Mouse (Mus musculus) layer of hippocampus, postnatal 25 days (tissue): ENCODE data around the gene Lef1. TPM values are rescaled to one million over a fixed set of nuclear protein-coding genes. Genes with fewer than 3 reads are reported as not detected.

Source experiments
- DNase-seq, 2 experiments: peaks; one replicate each; pipeline ENCODE4 v3.0.0; 2022; ENCODE audit warnings: mixed read lengths in 2 of 2, low spot score in 1 of 2; ENCODE audit errors: extremely low spot score in 1 of 2
- total RNA-seq, 2 experiments: library from RNA; stranded (reverse); gene quantifications; 2 replicates each; pipeline ENCODE4 v1.2.3; 2021

Lef1 gene
- total RNA-seq, 2 experiments from 2014 or later, result 5.4 to 5.8 TPM

DNA sequence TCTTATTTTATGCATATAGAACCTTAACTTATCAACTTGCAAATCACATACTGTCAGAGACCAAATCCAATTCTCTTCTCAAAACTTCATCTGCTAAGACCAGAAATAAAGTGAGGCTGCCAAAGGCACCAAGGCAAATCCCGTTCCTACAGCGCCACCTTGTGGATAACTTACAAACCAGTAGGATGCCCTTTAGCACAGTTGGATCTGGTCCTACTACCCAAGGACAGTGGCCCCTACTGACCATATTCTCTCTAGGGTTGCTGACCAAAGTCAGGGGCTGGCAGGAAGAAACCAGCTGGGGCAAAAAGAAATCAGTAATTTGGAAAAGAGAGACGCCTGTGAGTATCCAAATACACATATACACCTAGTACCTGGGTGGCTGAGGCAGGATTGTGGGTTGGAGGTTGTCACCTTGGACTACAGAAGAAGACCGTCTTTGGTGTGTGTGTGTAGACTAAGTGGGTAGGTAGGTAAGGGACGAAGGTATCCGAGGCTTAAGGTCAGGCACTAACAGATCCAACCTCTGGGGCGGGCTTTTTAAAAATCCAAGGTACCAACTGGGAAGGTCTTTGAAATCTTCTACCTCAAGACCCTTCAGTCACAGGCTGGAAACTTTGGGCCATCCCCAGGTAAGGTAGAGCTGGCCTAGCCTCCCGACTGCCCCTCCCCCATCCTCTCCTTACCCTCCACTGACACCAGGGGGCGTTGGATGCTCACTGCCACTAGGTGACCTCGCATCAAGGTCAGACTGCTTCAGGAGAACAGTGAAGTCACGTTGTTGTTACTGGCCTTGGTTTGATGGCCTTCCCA, 135.7 kb downstream of the Lef1 start:
- peak; percentile 29 to 65 for DNase-seq

DNA sequence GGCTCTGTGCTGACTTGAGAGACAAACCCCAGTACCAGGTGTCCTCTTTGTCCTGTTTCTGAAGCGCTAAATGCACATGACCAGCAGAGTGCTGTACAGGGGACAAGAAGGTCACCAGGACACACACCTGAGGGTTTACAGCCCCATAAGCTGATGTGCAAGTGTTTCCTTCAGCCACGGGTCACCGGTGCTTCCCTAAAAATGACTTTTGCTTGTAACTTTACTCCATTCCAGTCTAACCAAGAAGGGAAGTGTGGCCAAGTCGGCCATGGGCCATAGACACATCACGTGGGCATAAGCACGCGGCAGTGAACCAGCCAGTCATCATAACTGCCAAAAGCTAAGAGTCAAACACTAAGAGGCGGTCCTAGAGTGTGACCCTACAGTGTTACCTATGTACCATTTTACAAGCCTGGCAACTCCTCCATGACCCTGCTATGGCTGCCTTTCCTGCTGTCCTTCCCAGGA, 136.3 kb downstream of the Lef1 start:
- no peak for DNase-seq

DNA sequence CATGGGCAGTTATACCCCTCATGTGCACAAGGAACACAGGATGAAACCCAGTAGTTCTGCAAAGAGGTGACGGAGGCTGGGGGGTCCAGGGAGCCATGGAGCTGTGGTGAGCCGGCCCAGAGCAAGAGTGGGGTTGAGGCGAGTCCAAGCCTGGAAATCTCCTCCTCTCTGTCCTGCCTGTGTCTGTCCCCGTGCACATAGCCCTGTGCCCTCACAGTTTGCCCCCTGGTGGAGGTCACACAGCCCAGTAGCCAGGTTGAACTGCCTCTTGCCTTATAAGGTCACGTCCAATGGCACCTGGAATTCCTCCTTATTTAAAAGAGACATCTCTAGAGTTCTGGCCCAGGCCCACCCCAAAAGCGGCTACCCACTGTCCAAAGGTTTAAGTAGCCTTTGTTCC, 137.2 kb downstream of the Lef1 start:
- DNase-seq, result no peak

DNA sequence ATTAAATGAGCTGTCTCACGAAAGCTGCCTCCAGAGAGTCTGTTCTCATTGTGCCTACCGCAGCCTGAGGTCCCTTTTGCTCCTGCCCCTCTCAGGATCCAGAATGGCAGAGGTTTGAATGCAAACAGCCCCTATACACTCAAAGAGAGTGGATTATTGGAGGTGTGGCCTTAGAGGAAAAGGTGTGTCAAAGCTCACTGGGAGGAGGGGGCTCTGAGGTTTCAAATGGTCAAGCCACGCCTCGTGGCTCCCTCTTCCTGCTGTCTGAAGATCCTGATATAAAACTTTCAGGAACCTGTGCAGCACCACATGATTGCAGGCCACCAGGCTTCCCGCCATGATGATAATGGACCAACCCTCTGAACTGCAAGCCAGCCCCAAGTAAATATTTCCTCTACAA, 137.6 kb downstream of the Lef1 start:
- no peak for DNase-seq

DNA sequence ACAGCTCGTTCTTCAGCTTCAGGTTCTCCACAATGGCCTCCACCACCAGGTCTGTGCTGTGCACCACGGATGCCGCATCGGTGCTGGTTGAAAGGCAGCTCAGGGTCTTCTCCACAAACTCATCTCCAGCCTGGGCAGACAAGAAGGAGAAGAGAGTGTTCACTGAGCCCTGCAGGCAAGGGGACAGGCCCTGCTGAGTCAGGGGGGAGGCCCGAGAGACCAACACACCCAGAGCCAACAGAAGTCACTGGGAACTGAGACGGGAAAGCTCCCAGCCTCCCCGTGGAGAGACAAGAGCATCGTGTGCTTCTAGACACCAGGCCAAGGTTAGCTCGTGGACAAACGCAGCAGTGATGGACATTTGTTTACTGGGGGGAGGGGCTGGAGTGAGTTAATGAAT, 138.2 kb downstream of the Lef1 start:
- DNase-seq, result no peak

DNA sequence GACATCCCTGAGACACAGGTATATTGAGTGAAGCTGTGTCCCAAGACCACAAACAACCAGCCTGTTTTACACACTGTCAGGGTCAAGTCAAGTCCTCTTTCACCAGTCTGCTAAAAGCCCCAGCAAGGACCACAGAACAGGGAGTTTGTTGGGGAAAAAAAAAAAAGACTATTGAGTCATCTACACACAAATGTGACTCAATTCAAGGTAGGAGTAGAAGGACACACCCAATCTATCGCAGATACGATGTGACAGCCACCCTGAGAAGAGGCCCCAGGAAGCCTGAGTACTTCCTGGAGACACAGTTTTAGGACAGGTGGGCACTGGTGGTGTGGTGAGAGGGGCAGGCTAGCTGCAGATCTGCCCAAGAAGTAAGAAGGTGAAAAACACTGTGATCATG, 140.0 kb downstream of the Lef1 start:
- no peak for DNase-seq

DNA sequence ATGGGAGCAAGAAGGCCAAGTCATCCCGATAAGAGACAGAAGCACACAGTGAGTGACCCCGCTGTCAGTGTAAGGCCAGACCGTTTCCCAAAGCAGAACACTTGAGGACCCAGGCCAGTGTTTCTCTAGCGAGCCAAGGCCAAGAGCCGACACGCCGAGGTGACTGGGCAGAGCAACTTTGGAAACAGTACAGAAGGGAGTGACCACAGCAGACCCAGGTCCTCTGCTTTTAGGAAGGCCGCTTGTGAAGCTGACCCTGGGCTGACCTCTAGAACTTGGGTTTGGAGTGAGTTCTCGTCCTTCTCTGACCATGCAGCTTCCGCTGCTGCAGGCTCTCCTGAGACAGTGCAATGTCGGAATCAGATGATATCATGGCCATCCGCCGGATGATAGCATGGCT, 140.7 kb downstream of the Lef1 start:
- no peak for DNase-seq

DNA sequence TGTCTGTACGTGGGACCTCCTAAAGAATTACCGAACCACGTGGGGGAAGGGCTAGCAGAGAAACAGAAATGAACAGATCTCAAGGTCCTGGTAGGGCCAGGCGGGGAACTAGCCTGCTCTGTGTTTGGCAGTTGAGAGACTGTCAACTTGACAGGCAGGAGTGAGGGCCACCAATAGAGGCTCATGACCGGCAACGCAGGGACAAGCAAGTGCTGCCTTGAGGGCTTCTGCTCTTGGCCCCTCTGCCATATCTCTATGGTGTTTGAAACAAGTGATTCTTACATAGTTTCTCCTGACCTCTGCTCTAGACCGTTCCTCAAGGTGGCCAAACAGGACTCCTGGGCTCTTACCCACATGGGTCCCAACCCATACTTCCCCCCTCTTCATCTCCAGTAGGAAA, 141.3 kb downstream of the Lef1 start:
- no peak for DNase-seq

DNA sequence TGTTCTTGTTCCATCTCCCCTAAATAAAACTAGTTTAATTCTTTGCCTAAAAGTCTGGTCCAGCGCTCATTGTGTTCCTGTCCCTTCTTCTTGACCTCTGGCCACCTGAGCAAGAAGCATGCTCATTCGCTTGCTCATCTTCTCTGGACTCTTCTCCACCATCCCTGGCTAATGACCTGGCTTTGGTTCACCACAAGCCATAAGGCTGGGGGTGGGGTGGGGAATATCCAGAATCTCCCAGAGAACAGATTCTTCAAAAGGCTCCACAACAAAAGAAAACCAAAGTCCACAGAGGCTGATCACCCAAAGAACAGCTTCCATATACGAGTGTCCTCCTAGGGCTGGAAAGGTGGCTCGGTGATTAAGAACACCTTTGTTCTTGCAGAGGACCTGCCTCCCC, 144.7 kb downstream of the Lef1 start:
- DNase-seq, result no peak

DNA sequence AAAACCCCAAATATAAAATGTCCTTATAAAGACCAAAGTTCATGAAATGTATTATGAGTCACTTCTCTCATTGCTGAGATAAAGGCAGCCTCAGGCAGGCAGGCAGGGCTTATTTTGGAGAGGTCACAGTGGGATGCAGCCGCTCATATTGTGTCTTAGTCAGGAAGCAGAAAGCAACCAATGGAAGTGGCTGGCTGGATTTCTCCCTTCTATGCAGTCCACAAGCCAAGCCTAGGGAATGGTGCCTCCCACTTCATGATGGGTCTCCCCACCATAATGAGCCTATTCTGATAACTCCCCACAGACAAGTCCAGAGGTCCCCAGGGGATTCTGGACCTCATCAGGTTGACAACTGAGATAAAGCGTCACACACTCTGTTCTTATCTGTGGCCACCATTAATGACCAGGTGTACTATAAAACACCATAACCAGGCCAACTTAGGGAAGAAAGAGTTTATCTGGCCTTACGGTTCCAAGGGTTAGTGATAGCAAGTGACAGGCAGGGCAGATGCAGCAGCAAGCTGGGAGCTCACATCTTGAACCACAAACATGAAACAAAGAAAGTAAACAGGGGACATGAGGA, 145.2 kb downstream of the Lef1 start:
- no peak for DNase-seq

DNA sequence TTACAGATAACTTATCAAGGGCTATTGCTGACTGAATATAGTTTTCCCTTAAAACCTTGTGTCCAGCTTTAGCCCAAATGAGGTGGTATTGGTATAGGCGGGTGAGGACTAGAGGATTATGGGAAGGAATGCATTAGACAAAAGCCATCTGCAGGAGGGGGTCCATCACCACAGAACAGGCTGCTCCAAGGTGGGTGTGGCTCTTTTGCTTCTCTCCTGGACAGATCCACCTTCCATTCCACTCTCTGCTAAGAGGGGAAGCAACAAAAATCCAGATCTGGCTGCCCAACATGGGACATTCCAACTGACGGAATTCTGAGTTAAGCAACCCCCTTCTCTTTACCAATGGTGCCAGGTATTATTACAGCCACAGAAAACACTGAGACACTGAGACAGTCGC, 148.7 kb downstream of the Lef1 start:
- DNase-seq, result no peak

DNA sequence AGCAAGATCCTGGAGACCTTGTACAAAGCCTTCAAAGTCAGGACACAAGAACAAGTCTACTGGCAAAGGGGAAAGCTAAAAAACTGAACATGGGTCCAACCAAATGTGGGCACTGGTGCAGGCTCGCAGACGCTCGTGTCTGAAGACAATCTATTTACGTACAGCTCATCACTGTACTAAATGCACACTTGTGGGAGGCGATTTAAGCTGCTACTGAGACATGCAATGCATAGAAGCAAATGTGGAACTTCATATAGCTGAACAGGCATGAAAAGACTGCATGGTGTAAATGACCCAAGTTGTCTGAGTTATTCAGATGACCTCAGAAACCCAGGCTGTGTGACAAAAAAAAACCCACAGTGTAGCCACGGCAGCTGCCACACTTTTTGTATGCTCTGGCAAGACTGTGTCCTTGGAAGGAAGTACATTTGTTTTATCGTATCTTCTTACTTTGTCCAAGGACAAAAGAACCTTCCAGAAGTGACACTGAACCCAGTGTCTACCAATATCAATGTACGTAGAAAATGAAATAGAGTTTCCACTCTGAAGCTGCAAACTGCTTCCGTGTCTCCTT, 149.2 kb downstream of the Lef1 start:
- no peak for DNase-seq

DNA sequence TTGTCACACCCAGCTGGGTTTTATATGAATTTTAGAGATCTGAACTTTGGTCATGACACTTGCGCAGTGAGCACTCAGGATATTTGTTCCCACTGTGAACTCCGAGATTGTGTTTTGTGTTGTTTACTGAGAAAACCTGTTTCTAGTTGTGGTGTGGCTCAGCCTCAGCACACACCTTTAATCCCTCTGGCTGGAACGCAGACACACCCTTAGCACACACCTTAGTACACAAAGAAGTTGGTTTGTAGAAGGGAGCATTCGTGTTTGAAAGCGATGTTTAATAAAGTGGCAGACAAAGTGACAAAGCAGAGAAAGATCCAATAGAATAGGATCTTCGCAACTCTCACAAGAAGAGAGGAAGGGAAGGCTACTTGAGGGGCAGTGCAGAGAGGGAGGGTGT, 150.1 kb downstream of the Lef1 start:
- no peak for DNase-seq

DNA sequence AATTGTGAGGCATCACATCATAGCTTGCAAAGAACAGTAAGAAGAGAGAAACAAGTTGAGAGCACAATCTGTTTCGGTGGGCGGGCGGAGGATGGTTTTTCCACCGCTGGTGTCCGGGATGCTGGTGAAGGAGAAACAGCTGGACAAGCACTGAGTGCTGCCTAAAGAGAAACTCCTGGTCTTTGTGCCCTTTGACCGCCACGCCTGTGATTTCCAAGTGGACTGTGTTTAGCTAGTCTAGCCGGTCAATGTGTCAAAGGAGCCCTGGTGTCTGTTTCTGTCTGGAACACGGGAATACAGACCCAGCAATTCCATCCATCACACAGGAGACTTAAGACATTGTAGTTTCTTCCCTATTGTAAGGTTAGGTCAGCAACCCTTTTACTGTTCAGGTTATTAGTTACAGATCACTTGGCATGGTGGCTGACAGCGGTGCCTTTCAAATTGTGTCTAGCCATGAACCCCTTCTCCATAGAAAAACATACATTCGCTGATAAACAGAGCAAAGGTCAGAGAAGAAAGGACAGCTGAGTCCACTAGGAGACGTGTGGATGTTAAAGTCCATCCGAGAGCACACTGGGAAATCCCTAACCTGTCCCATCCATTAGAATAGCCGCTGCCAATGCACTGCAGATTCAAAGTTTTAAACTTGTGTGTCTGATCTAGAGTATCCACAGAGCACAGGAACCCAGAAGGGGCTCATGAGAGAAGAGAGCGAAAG, 153.7 kb downstream of the Lef1 start:
- DNase-seq, result no peak

DNA sequence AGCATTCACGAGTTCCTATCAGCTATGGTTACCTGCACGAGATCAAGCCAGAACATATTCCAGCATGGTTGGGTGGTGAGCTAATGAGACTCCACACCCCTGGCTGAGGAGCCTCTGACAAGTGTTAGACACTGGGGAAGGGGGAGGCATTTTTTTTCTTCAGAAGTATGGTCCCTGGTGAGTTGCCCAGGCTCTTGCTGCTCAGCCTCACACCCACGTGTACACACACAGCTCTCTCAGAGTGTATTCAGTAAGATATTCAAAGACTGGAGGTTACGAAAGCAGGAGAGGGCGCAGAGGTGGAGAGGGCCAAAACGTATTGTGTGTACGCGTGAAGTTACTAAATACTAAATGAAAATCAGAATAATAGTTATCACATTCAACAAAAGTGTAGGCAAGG, 155.2 kb downstream of the Lef1 start:
- DNase-seq, result no peak

DNA sequence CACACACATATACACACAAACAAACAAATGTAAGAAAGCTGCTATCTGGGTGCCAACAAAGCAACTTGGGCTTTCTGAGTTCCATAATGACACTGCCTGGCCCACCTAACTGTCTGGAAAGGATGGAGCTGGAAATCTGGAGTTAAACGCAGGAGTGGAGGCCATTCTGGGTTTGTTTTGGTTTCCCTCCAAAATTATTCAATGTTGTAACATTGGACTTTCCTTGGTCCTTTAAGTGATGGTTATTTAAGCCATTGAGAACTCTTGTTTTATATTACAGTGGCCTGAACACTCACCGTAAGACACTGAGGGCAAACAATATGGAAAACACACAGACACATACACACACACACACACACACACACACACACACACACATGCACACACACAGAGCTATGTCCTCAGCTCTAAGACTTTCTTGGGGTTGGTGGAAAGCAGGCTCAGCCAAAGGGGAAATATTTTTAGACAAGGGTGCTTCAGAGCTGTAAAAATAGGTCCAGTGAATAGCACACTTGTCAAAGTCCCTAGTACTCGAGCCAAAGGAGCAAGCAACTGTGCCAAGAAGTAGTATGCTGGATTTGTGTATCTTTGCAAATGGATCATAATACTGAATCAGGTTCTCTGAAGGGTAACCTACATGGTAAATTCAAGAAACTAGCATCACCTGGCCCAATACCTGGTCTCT, 156.2 kb downstream of the Lef1 start:
- no peak for DNase-seq

DNA sequence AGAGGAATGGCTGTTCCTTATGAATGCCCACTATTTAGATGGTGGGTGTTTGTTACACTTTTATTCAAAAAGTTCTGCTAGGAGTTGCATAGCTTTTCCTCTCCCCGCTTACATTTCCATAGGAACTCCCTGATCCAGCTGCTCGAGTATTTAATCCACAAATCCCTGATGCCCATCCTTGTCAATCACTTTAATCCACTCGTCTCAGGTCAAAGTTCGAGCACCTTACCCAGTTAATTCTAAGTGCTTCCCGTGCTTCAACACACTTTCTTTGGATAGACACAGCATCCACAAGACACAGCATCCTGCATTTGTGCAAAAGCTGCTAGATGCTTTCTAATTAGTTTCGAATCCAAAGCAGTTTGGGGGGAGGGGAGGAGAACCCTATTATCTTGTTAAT, 160.1 kb downstream of the Lef1 start:
- no peak for DNase-seq

DNA sequence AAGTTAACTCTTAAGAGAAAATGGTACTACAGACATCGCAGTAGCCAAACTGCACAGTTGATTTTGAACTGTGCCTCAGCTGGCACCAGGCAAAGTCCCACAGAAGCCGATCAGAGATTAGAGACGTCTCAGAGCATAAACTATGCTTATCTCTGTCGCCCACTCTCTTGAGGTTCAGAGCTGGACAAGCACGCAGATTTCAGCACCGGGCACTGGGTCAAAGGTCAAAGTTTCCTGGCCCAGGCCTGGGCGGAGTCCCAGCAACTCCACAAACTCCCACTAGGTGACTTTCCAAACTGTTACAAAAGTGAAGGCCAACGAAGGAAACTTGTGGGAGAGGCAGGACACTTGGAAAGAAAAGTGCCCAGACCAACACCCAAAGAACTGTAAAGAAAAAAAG, 160.9 kb downstream of the Lef1 start:
- DNase-seq, result no peak

DNA sequence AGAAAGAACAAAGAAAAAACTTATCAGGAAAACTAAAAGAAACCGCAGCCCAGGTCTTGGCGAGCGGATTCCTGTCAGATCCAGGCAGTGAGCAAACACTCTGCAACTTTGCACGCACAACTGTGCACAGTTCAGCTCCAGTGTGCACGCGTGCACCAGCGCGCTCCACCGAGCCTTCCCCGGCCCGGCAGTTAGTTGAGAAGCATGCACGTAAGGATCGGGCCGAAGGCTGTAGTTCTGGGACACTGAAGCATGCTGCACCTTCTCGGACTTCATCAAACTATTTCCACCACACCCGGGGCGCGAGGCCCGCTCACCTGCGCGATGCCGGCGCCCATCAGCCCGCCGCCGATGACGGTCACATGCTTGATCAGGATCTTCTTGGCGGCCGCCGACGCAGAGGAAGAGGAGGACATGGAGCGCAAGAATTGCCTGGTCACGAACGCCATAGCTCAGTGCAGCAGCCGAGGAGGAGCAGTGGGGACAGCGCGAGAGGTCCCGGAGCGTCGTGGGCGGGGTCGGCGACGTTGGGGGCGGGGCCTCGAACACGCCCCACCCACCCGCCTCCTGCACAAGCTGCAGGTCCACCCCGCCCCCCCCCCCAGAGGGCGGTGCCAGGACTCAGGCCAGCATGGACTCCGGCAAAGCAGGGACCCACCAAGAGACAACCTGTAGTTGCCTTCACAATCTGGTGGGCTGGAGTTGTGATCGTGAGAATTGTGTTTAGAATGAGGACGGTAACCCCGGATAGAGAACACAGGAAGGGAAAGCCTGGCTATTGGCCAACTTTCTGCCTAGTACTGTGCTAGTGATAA, 161.5 kb downstream of the Lef1 start, which contains the start of gene Hadh:
Hadh (minus strand) TSS at position 543 of the 815 bp plus-strand sequence.
- DNase-seq, result peak; percentile 61 to 68
